Mouse (Mus musculus): ENCODE measurements around the gene Setd1b.

- no peak for TF ChIP-seq CTCF (IDR thresholded peaks at IDR 0.05; ENCODE audit: borderline replicate concordance, insufficient read depth, low read depth, low read length)
- no peak for TF ChIP-seq POLR2A (IDR thresholded peaks at IDR 0.05; ENCODE audit: borderline replicate concordance, insufficient read depth, low read length)
These were observed 17.9 kb downstream of the Setd1b start for GRCm38 (mm10) chr5:123159866-123160265.

Measured in cerebellum, adult 2 months (tissue).